Mouse (Mus musculus): ENCODE measurements around the gene Naalad2.

GRCm38 (mm10) chr9:18277497-18277896 lies 125.3 kb downstream of the Naalad2 start:
- peak; percentile 67 for TF ChIP-seq CTCF (IDR thresholded peaks at IDR 0.05; ENCODE audit: low read depth)
- TF ChIP-seq EP300 (optimal IDR thresholded peaks at IDR 0.05), result no peak

All from stomach, postnatal 0 days (tissue).